Mouse (Mus musculus): Measurements from ENCODE around the gene Rps29. TPM values are rescaled to one million over a fixed set of nuclear protein-coding genes. Genes with fewer than 3 reads are reported as not detected.

The Rps29 gene
- polyA plus RNA-seq, 1 experiment from 2014 or later = 1,863 TPM

DNA sequence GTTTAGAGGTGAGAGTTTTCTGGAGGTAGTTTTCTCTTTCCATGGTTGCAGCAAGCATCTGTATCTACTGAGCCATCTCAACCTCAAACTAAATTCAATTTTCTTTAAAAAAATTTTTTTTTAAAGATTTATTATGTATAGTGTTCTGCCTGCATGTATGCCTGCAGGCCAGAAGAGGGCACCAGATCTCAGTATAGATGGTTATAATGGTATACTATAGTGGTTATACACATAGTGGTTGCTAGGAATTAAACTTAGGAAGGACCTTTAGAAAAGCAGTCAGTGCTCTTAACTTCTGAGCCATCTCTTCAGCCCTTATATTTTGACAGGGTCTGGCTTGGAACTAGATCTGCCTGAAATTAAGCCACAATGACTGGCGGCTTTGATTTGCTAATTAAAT lies 31.5 kb upstream of the Rps29 start:
- H3K4me3 ChIP-seq (replicated peaks) = no peak overlapping the region
- peaks cover 15% of the 10 kb centered on the region for H3K4me1 ChIP-seq
- 100% methylated on average over 1 of the region's 1 CpGs for WGBS
- no peaks in the 10 kb centered on the region for H3K9me3 ChIP-seq (replicated peaks)
- H3K4me2 ChIP-seq = no peak overlapping the region
- peaks cover 50% of the 10 kb centered on the region for H3K36me3 ChIP-seq
- no peaks in the 10 kb centered on the region for H3K27me3 ChIP-seq
- no peak overlapping the region for H3K9ac ChIP-seq
- no peak overlapping the region for H3K27ac ChIP-seq
- ATAC-seq (replicated peaks; ENCODE audit: low FRiP score) = no peak

DNA sequence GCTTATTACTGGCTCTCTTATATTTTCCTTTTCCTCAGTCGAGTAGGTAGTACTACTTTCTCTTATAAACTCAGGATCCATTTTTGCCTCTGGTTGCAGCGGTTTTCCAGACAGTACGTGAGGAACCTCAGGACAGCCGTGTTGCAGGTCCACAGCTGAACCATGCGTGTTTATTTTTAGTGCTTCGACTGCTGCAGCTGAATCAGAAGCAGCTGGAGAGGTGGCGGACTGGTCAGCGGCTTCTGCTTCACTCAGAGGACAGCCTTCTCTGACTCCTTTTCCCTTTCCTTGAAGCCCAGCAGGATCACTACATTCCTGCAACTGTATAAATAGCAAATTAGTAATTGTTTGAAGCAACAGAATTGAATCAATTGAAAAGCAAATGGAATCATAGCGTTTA lies 31.1 kb upstream of the Rps29 start:
- Histone ChIP-seq H3K4me1 (peaks cover 16% of the 10 kb centered on the region), H3K36me3 (peaks cover 50% of the 10 kb centered on the region), H3K4me2 (no peak overlapping the region), H3K9ac (no peak overlapping the region), H3K4me3 (replicated peaks) (no peak overlapping the region), H3K27me3 (no peaks in the 10 kb centered on the region), H3K27ac (no peak overlapping the region), H3K9me3 (replicated peaks) (no peaks in the 10 kb centered on the region)
- no peak for ATAC-seq (replicated peaks; ENCODE audit: low FRiP score)
- WGBS = 92% methylated on average over 9 of the region's 9 CpGs

DNA sequence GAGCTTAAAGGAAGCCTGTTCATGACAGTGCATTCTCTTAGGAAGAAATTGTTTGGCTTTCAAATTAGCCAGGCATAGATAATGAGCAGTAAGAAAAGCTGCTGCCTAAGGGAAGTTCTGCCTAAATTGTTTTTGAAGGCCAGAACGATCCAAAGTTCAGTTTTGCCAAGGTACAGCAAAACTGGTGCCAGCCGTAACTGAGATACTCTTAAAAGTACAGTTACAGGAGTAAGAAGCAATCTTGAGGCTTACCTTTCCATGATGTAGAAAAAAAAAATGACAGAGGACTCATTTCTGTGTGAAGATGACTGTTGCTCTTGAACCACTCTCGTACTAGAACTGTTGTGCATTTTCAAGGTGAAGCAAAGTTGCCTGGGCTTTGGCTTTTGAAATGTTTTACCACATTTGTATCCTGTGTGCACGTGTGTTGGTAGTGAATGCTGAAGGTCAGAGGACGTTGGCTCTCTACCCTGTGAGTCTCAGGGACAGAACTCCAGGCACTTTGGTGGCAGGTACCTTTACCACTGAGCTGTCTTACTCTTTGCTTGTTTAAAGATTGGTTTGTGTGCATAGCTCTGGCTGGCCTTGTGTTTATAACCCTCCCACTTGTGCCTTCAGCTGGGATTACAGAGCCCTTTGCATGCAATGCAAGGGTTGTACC lies 28.0 kb upstream of the Rps29 start:
- Histone ChIP-seq H3K27me3 (no peaks in the 10 kb centered on the region), H3K4me2 (peak overlapping the region; percentile 17), H3K27ac (peak overlapping the region; percentile 38; the same call in 1 of the 2 replicates), H3K9me3 (replicated peaks) (no peaks in the 10 kb centered on the region), H3K9ac (no peak overlapping the region), H3K36me3 (peaks cover 48% of the 10 kb centered on the region), H3K4me1 (peaks cover 19% of the 10 kb centered on the region), H3K4me3 (replicated peaks) (0 out of 2 replicates have a peak overlapping the region, but pooled peaks have one; percentile 5)
- ATAC-seq (replicated peaks; ENCODE audit: low FRiP score) = no peak
- 67% methylated on average over 5 of the region's 5 CpGs for WGBS

DNA sequence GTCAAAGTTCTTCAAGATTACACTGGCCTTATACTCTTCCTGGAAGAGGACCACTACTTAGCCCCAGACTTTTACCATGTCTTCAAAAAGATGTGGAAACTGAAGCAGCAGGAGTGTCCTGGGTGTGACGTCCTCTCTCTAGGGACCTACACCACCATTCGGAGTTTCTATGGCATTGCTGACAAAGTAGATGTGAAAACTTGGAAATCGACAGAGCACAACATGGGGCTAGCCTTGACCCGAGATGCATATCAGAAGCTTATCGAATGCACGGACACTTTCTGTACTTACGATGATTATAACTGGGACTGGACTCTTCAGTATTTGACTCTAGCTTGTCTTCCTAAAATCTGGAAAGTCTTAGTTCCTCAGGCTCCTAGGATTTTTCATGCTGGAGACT lies 26.4 kb upstream of the Rps29 start:
- Histone ChIP-seq H3K9ac (peak overlapping the region; percentile 89), H3K27me3 (no peaks in the 10 kb centered on the region), H3K4me1 (peaks cover 19% of the 10 kb centered on the region), H3K4me2 (peak overlapping the region; percentile 80), H3K4me3 (replicated peaks) (peak overlapping the region; percentile 67), H3K27ac (0 out of 2 replicates have a peak overlapping the region, but pooled peaks have one; percentile 91), H3K36me3 (peaks cover 46% of the 10 kb centered on the region), H3K9me3 (replicated peaks) (no peaks in the 10 kb centered on the region)
- ATAC-seq (replicated peaks; ENCODE audit: low FRiP score) = no peak
- WGBS = 76% methylated on average over 7 of the region's 7 CpGs

DNA sequence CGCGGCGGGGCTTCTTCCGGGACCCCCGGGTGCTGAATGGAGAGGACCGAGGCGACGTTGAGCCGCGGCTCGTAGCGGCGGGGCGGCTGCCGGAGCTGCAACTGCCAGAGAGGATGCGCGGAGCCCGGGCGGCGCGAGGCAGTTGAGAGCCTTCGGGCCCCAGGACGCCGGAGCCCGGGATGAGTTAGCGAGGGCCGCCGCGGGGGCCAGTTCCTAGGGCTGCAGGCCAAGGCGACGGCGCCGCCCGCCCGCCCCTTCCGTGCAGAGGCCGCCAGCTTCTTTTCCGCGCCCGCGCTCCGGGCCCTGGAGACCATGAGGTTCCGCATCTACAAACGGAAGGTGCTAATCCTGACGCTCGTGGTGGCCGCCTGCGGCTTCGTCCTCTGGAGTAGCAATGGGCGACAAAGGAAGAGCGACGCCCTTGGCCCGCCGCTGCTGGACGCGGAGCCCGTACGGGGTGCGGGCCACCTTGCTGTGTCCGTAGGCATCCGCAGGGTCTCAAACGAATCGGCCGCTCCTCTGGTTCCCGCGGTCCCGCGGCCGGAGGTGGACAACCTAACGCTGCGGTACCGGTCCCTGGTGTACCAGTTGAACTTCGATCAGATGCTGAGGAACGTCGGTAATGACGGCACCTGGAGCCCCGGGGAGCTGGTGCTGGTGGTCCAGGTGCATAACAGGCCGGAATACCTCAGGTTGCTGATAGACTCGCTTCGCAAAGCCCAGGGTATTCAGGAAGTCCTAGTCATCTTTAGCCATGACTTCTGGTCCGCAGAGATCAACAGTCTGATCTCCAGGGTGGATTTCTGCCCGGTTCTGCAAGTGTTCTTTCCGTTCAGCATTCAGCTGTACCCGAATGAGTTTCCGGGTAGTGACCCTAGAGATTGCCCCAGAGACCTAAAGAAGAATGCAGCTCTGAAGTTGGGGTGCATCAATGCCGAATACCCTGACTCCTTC lies 25.6 kb upstream of the Rps29 start:
- peak overlapping the region; percentile 89 for H3K9ac ChIP-seq
- peak overlapping the region; percentile 67 for H3K4me3 ChIP-seq (replicated peaks)
- H3K4me2 ChIP-seq = peak overlapping the region; percentile 80
- peaks cover 38% of the 10 kb centered on the region for H3K36me3 ChIP-seq
- peak; percentile 74 for ATAC-seq (replicated peaks; ENCODE audit: low FRiP score)
- H3K27ac ChIP-seq = peak overlapping the region; percentile 91
- no peaks in the 10 kb centered on the region for H3K27me3 ChIP-seq
- WGBS = 1% methylated on average over 80 of the region's 86 CpGs
- no peaks in the 10 kb centered on the region for H3K9me3 ChIP-seq (replicated peaks)
- H3K4me1 ChIP-seq = peaks cover 19% of the 10 kb centered on the region

DNA sequence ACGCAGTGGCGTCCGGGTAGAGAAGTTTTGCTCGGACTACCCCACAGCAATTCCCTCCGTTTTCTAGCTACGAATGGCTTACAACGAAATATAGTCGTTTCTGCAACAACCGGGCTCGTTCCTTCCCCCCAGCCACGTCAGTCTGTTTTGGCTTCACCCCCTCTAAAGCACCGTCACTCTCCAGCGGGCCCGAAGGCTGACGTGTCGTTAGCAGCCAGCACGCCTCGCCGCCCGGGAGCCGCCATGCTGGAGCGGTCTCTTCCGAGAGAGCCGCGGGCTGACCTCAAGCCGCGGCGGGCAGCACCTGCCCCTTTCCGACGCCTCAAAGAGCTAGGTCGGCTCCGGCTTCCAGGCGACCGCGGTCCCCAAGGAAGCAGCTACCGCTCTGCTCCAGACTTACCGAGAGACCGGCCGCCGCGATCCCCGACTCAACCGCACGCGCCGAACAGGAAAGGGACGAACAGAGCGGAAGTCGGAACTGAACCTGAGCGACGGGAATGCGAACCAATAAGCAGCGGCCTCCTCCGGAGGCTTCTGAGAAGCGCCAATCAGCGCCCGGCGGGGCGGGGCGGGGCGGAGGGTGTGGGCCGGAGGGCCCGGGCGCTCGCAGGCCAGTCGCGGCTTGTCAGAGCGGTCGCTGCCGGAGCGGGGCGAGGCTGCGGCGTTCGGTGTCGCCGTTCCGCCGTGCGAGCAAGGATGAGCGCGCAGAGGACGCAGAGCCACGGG lies 24.8 kb upstream of the Rps29 start, which contains the start of the genes Rpl36al and Mgat2:
Gene Rpl36al, minus strand, starts transcription at position 501 of the 726 bp plus-strand sequence.
Gene Mgat2, plus strand, starts transcription at position 575 of the 726 bp plus-strand sequence.
- peak within 1 kb of the TSS; percentile 85 for H3K4me2 ChIP-seq
- peak within 1 kb of the TSS; percentile 89 for H3K9ac ChIP-seq
- no peaks in the 10 kb centered on the region for H3K27me3 ChIP-seq
- H3K36me3 ChIP-seq = peaks cover 31% of the 10 kb centered on the region
- peak within 1 kb of the TSS; percentile 67 for H3K4me3 ChIP-seq (replicated peaks)
- H3K4me1 ChIP-seq = peaks cover 19% of the 10 kb centered on the region
- ATAC-seq (replicated peaks; ENCODE audit: low FRiP score) = peak; percentile 99
- H3K9me3 ChIP-seq (replicated peaks) = no peaks in the 10 kb centered on the region
- under 1% methylated on average over 84 of the region's 84 CpGs for WGBS
- H3K27ac ChIP-seq = peak within 1 kb of the TSS; percentile 91

DNA sequence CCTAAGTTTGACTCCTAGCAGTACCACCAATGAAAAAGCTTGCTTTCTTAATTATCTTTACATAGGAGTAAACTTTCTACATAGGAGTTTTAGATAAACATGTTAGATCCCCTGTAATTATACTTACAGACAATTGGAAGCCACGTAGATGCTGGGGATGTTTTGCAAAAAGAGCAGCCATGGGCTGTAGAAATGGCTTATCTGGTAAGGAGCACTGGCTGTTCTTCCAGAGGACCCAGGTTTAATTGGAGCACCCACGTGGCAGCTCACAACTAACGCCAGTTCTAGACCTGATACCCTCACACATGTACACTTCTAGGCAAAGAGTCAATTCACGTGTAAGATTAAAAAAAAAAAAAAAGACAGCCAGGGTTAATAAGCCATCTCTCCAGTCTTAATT lies 22.8 kb upstream of the Rps29 start:
- ATAC-seq (replicated peaks; ENCODE audit: low FRiP score) = no peak
- Histone ChIP-seq H3K27ac (no peak overlapping the region), H3K4me2 (no peak overlapping the region), H3K9me3 (replicated peaks) (no peaks in the 10 kb centered on the region), H3K9ac (no peak overlapping the region), H3K4me3 (replicated peaks) (no peak overlapping the region), H3K27me3 (no peaks in the 10 kb centered on the region), H3K36me3 (peaks cover 24% of the 10 kb centered on the region), H3K4me1 (peaks cover 12% of the 10 kb centered on the region)
- 88% methylated on average over 4 of the region's 4 CpGs for WGBS

DNA sequence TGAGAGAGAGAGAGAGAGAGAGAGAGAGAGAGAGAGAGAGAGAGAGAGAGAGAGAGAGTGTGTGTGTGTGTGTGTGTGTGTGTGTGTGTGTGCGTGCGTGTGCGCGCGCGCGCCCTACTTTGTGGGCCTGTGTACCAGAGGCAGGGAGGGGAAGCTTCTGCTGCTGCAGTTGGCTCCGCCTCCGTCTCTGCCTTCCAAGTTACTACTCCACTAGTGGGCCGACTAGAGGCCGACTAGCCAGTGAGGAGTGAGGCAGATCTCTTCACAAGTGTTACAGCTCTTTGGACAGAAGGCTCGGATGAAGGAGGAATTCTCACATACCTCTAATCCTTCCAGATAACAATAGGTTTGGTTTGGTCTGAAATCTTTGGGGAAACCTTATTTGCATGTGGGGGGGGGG lies 20.4 kb upstream of the Rps29 start:
- 82% methylated on average over 12 of the region's 12 CpGs for WGBS
- no peak overlapping the region for H3K4me2 ChIP-seq
- H3K27ac ChIP-seq = no peak overlapping the region
- no peaks in the 10 kb centered on the region for H3K4me1 ChIP-seq
- no peak for ATAC-seq (replicated peaks; ENCODE audit: low FRiP score)
- no peaks in the 10 kb centered on the region for H3K27me3 ChIP-seq
- H3K4me3 ChIP-seq (replicated peaks) = no peak overlapping the region
- H3K9ac ChIP-seq = no peak overlapping the region
- H3K36me3 ChIP-seq = peaks cover 48% of the 10 kb centered on the region
- H3K9me3 ChIP-seq (replicated peaks) = no peaks in the 10 kb centered on the region

DNA sequence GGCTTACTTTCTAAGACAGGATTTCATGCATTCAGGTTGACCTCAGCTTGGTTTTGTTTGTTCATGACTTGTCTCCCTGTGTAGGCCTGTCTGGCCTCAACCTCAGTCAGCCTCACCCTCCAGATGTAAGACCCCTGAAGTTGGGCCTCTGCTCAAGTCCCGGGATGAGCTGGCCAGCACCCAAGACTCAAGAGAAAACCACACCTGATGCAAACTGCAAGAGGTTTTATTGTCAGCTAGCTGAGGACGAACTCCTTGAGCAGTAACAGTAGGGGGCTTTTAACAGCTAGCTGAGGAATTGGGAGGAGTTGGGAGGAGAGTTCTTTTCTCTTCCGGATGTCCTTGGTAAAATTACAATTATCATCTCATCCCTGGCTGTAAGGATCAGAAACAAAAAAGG lies 18.5 kb upstream of the Rps29 start:
- no peak for ATAC-seq (replicated peaks; ENCODE audit: low FRiP score)
- Histone ChIP-seq H3K9me3 (replicated peaks) (no peaks in the 10 kb centered on the region), H3K9ac (no peak overlapping the region), H3K27ac (no peak overlapping the region), H3K4me1 (no peaks in the 10 kb centered on the region), H3K4me3 (replicated peaks) (no peak overlapping the region), H3K27me3 (no peaks in the 10 kb centered on the region), H3K4me2 (no peak overlapping the region), H3K36me3 (peaks cover 56% of the 10 kb centered on the region)
- 89% methylated on average over 3 of the region's 3 CpGs for WGBS

DNA sequence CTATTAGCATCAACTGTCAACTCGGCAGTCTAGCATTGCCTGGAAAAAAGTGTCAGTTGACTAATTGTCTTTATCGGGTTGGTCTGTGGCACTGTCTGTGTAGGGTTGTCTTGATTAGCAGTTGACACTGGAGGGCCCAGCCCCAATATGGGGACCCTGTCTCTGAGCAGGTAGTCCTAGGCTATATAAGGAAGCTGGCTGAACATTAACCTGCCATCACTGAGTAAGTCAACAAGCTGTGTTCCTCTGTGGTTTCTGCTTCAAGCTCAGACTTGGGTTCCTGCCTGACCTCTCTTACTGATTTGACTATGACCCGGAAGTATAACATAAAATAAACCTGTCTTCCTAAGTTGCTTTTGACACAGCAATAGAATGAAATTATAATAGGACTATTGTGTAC lies 17.0 kb upstream of the Rps29 start:
- H3K27me3 ChIP-seq = no peaks in the 10 kb centered on the region
- no peaks in the 10 kb centered on the region for H3K9me3 ChIP-seq (replicated peaks)
- ATAC-seq (replicated peaks; ENCODE audit: low FRiP score) = no peak
- peaks cover 51% of the 10 kb centered on the region for H3K36me3 ChIP-seq
- no peaks in the 10 kb centered on the region for H3K4me1 ChIP-seq
- no peak overlapping the region for H3K4me3 ChIP-seq (replicated peaks)
- 95% methylated on average over 3 of the region's 3 CpGs for WGBS
- no peak overlapping the region for H3K27ac ChIP-seq
- no peak overlapping the region for H3K9ac ChIP-seq
- no peak overlapping the region for H3K4me2 ChIP-seq

DNA sequence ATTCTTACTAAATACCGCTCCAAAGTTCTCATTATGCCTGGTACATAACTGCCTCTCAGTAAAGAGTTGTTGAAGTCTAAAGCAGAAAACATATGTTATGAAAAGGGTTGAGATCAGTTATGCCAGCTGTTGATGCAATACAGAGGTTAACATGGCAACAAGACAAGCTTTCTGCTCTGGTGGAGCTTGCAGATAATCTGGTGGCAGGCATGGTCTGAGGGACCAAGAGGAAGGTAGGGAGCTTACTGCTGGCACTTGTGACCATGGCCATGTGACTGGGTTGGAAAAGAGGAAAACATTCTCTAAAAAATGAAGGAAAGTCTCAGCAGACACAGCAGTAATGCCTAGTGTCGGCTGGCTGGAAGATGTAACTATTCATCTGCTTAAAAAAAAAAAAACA lies 12.3 kb upstream of the Rps29 start:
- Histone ChIP-seq H3K27me3 (no peaks in the 10 kb centered on the region), H3K27ac (no peak overlapping the region), H3K36me3 (peaks cover 37% of the 10 kb centered on the region), H3K4me2 (no peak overlapping the region), H3K4me3 (replicated peaks) (no peak overlapping the region), H3K4me1 (peaks cover 17% of the 10 kb centered on the region), H3K9ac (no peak overlapping the region), H3K9me3 (replicated peaks) (no peaks in the 10 kb centered on the region)
- WGBS = 88% methylated on average over 2 of the region's 2 CpGs
- ATAC-seq (replicated peaks; ENCODE audit: low FRiP score) = no peak
